Mouse (Mus musculus) midbrain, embryonic 15.5 days (tissue): ENCODE data around the gene Nmnat2. TPM values are rescaled to one million over a fixed set of nuclear protein-coding genes. Genes with fewer than 3 reads are reported as not detected.

ENCODE experiments used
- ATAC-seq: fragments of 200-750 bp; cut with Nextera tagmentation; replicated peaks from 2 replicates; pipeline ENCODE4 v1.8.0; 2017; ENCODE audit warnings: moderate TSS enrichment
- H3K27ac ChIP-seq: fragments of 300-500 bp; sonication (generic); 2 replicates; pipeline ENCODE4 v1.5.1; 2015; ENCODE audit warnings: mild to moderate bottlenecking, inconsistent platforms
- H3K27me3 ChIP-seq: fragments of 300-500 bp; sonication (generic); replicated peaks from 2 replicates; pipeline ENCODE4 v1.6.1; 2015; ENCODE audit warnings: inconsistent platforms
- H3K36me3 ChIP-seq: fragments of 300-500 bp; sonication (generic); replicated peaks from 2 replicates; pipeline ENCODE4 v1.6.1; 2015; ENCODE audit warnings: inconsistent platforms
- H3K4me1 ChIP-seq: fragments of 300-500 bp; sonication (generic); 2 replicates; pipeline ENCODE4 v1.6.1; 2015; ENCODE audit warnings: inconsistent platforms
- H3K4me2 ChIP-seq: fragments of 300-500 bp; sonication (generic); 2 replicates; pipeline ENCODE4 v1.6.1; 2015; ENCODE audit warnings: inconsistent platforms, mild to moderate bottlenecking, moderate library complexity
- H3K4me3 ChIP-seq: fragments of 300-500 bp; sonication (generic); 2 replicates; pipeline ENCODE4 v1.5.1; 2015; ENCODE audit warnings: mild to moderate bottlenecking, inconsistent platforms
- H3K9ac ChIP-seq: fragments of 300-500 bp; sonication (generic); 2 replicates; pipeline ENCODE4 v1.6.1; 2015; ENCODE audit warnings: mild to moderate bottlenecking, inconsistent platforms
- H3K9me3 ChIP-seq: fragments of 300-500 bp; sonication (generic); 2 replicates; pipeline ENCODE4 v1.6.1; 2016; ENCODE audit warnings: inconsistent platforms
- WGBS: fragments of 180-500 bp; shearing (Covaris S2); methylation state at CpG from one replicate; pipeline ENCODE4 v1.1.7; 2015; ENCODE audit warnings: mixed read lengths; 5-methylcytosine and 5-hydroxymethylcytosine counted together
- polyA plus RNA-seq: library from polyadenylated mRNA; unstranded; fragments of >200 nt; fragmentation: Nextera tagmentation; extraction: Ambion mirVana; gene quantifications from 2 replicates; pipeline ENCODE4 v1.2.1, GENCODE M21; 2015

The Nmnat2 gene
- polyA plus RNA-seq, 1 experiment from 2014 or later: 98.5 TPM

GRCm38 (mm10) chr1:153101327-153101880, 146.6 kb downstream of the Nmnat2 start:
- Histone ChIP-seq H3K27me3 (no peaks in the 10 kb centered on the region), H3K36me3 (0 out of 2 replicates have a peak, but pooled peaks cover 6% of the 10 kb centered on the region), H3K4me1 (no peaks in the 10 kb centered on the region), H3K4me2 (no peak overlapping the region), H3K4me3 (no peak overlapping the region), H3K27ac (no peak overlapping the region), H3K9ac (no peak overlapping the region), H3K9me3 (no peaks in the 10 kb centered on the region)
- 37% methylated on average over 9 of the region's 9 CpGs for WGBS
- ATAC-seq: no peak

- Histone ChIP-seq H3K4me1 (no peaks in the 10 kb centered on the region), H3K9me3 (no peaks in the 10 kb centered on the region), H3K9ac (no peak overlapping the region), H3K4me3 (no peak overlapping the region), H3K4me2 (no peak overlapping the region), H3K27me3 (no peaks in the 10 kb centered on the region), H3K36me3 (0 out of 2 replicates have a peak, but pooled peaks cover 6% of the 10 kb centered on the region), H3K27ac (no peak overlapping the region)
- no peak for ATAC-seq
- WGBS: 89% methylated on average over 17 of the region's 17 CpGs
Observed at GRCm38 (mm10) chr1:153102296-153103185, 147.7 kb downstream of the Nmnat2 start.

GRCm38 (mm10) chr1:153103186-153103554, 148.4 kb downstream of the Nmnat2 start:
- Histone ChIP-seq H3K4me3 (no peak overlapping the region), H3K36me3 (0 out of 2 replicates have a peak, but pooled peaks cover 6% of the 10 kb centered on the region), H3K4me1 (0 out of 2 replicates have a peak, but pooled peaks cover 4% of the 10 kb centered on the region), H3K27ac (no peak overlapping the region), H3K27me3 (no peaks in the 10 kb centered on the region), H3K4me2 (no peak overlapping the region), H3K9me3 (no peaks in the 10 kb centered on the region), H3K9ac (no peak overlapping the region)
- WGBS: 97% methylated on average over 8 of the region's 8 CpGs
- no peak for ATAC-seq

GRCm38 (mm10) chr1:153104804-153105203, 150.0 kb downstream of the Nmnat2 start:
- Histone ChIP-seq H3K36me3 (0 out of 2 replicates have a peak, but pooled peaks cover 6% of the 10 kb centered on the region), H3K27me3 (no peaks in the 10 kb centered on the region), H3K9me3 (no peaks in the 10 kb centered on the region), H3K4me3 (no peak overlapping the region), H3K27ac (no peak overlapping the region), H3K9ac (no peak overlapping the region), H3K4me2 (no peak overlapping the region), H3K4me1 (0 out of 2 replicates have a peak, but pooled peaks cover 4% of the 10 kb centered on the region)
- ATAC-seq: no peak
- WGBS: 85% methylated on average over 12 of the region's 12 CpGs

GRCm38 (mm10) chr1:153107866-153108265, 153.1 kb downstream of the Nmnat2 start:
- 0 out of 2 replicates have a peak, but pooled peaks have one; percentile 54 for ATAC-seq
- H3K36me3 ChIP-seq: 0 out of 2 replicates have a peak, but pooled peaks cover 2% of the 10 kb centered on the region
- WGBS: 38% methylated on average over 7 of the region's 7 CpGs
- H3K27me3 ChIP-seq: no peaks in the 10 kb centered on the region
- no peak overlapping the region for H3K27ac ChIP-seq
- H3K9me3 ChIP-seq: no peaks in the 10 kb centered on the region
- 0 out of 2 replicates have a peak, but pooled peaks cover 4% of the 10 kb centered on the region for H3K4me1 ChIP-seq
- no peak overlapping the region for H3K9ac ChIP-seq
- H3K4me2 ChIP-seq: no peak overlapping the region
- H3K4me3 ChIP-seq: no peak overlapping the region

- H3K9me3 ChIP-seq: no peaks in the 10 kb centered on the region
- no peaks in the 10 kb centered on the region for H3K27me3 ChIP-seq
- H3K27ac ChIP-seq: no peak overlapping the region
- H3K36me3 ChIP-seq: 0 out of 2 replicates have a peak, but pooled peaks cover 3% of the 10 kb centered on the region
- 0 out of 2 replicates have a peak, but pooled peaks cover 4% of the 10 kb centered on the region for H3K4me1 ChIP-seq
- H3K4me3 ChIP-seq: no peak overlapping the region
- ATAC-seq: no peak
- WGBS: 87% methylated on average over 5 of the region's 5 CpGs
- H3K9ac ChIP-seq: no peak overlapping the region
- H3K4me2 ChIP-seq: no peak overlapping the region
Observed at GRCm38 (mm10) chr1:153109346-153109745, 154.6 kb downstream of the Nmnat2 start.

- no peak overlapping the region for H3K4me2 ChIP-seq
- WGBS: 74% methylated on average over 3 of the region's 3 CpGs
- no peak overlapping the region for H3K4me3 ChIP-seq
- H3K9ac ChIP-seq: no peak overlapping the region
- no peak for ATAC-seq
- 0 out of 2 replicates have a peak, but pooled peaks cover 4% of the 10 kb centered on the region for H3K4me1 ChIP-seq
- 0 out of 2 replicates have a peak, but pooled peaks cover 5% of the 10 kb centered on the region for H3K36me3 ChIP-seq
- H3K27me3 ChIP-seq: no peaks in the 10 kb centered on the region
- no peak overlapping the region for H3K27ac ChIP-seq
- H3K9me3 ChIP-seq: no peaks in the 10 kb centered on the region
Observed at GRCm38 (mm10) chr1:153109836-153110235, 155.0 kb downstream of the Nmnat2 start.

GRCm38 (mm10) chr1:153111596-153111995, 156.8 kb downstream of the Nmnat2 start:
- no peak for ATAC-seq
- Histone ChIP-seq H3K27me3 (no peaks in the 10 kb centered on the region), H3K4me1 (0 out of 2 replicates have a peak, but pooled peaks cover 4% of the 10 kb centered on the region), H3K9ac (no peak overlapping the region), H3K4me3 (no peak overlapping the region), H3K4me2 (no peak overlapping the region), H3K36me3 (0 out of 2 replicates have a peak, but pooled peaks cover 5% of the 10 kb centered on the region), H3K27ac (no peak overlapping the region), H3K9me3 (no peaks in the 10 kb centered on the region)
- 51% methylated on average over 4 of the region's 4 CpGs for WGBS

GRCm38 (mm10) chr1:153115315-153115714, 160.5 kb downstream of the Nmnat2 start:
- Histone ChIP-seq H3K36me3 (0 out of 2 replicates have a peak, but pooled peaks cover 5% of the 10 kb centered on the region), H3K27ac (no peak overlapping the region), H3K9ac (no peak overlapping the region), H3K27me3 (no peaks in the 10 kb centered on the region), H3K4me2 (no peak overlapping the region), H3K4me3 (no peak overlapping the region), H3K4me1 (no peaks in the 10 kb centered on the region), H3K9me3 (no peaks in the 10 kb centered on the region)
- ATAC-seq: no peak
- 84% methylated on average over 8 of the region's 8 CpGs for WGBS

GRCm38 (mm10) chr1:153120544-153120943, 165.8 kb downstream of the Nmnat2 start:
- Histone ChIP-seq H3K9me3 (no peaks in the 10 kb centered on the region), H3K4me2 (no peak overlapping the region)
- 69% methylated on average over 6 of the region's 6 CpGs for WGBS

GRCm38 (mm10) chr1:153121320-153121719, 166.5 kb downstream of the Nmnat2 start:
- Histone ChIP-seq H3K4me2 (no peak overlapping the region), H3K27ac (no peak overlapping the region), H3K27me3 (no peaks in the 10 kb centered on the region), H3K9me3 (no peaks in the 10 kb centered on the region), H3K36me3 (no peaks in the 10 kb centered on the region), H3K9ac (no peak overlapping the region), H3K4me1 (no peaks in the 10 kb centered on the region), H3K4me3 (no peak overlapping the region)
- 89% methylated on average over 5 of the region's 5 CpGs for WGBS
- ATAC-seq: no peak

More at GRCm38 (mm10) chr1:153120544-153120943, 165.8 kb downstream of the Nmnat2 start:
- H3K27ac ChIP-seq: no peak overlapping the region
- no peaks in the 10 kb centered on the region for H3K27me3 ChIP-seq
- no peaks in the 10 kb centered on the region for H3K4me1 ChIP-seq
- no peak for ATAC-seq
- no peaks in the 10 kb centered on the region for H3K36me3 ChIP-seq
- no peak overlapping the region for H3K9ac ChIP-seq
- H3K4me3 ChIP-seq: no peak overlapping the region

- WGBS: 92% methylated on average over 4 of the region's 4 CpGs
- no peak for ATAC-seq
Observed at GRCm38 (mm10) chr1:153122764-153123163, 168.0 kb downstream of the Nmnat2 start.

More at GRCm38 (mm10) chr1:153122764-153123163, 168.0 kb downstream of the Nmnat2 start:
- no peak overlapping the region for H3K4me3 ChIP-seq
- no peak overlapping the region for H3K4me2 ChIP-seq
- no peaks in the 10 kb centered on the region for H3K9me3 ChIP-seq
- H3K9ac ChIP-seq: no peak overlapping the region
- H3K27ac ChIP-seq: no peak overlapping the region
- H3K27me3 ChIP-seq: no peaks in the 10 kb centered on the region
- H3K4me1 ChIP-seq: no peaks in the 10 kb centered on the region
- no peaks in the 10 kb centered on the region for H3K36me3 ChIP-seq
